Mouse (Mus musculus): ENCODE measurements around the gene Lyz1. TPM values are rescaled to one million over a fixed set of nuclear protein-coding genes. Genes with fewer than 3 reads are reported as not detected.
"Not testable (repeated sequence)": the region's sequence is repeated elsewhere in the genome, so short reads cannot be mapped to it uniquely, and the experiment has no call there.

The Lyz1 gene
- polyA plus RNA-seq, 1 experiment from 2014 or later = not detected

DNA sequence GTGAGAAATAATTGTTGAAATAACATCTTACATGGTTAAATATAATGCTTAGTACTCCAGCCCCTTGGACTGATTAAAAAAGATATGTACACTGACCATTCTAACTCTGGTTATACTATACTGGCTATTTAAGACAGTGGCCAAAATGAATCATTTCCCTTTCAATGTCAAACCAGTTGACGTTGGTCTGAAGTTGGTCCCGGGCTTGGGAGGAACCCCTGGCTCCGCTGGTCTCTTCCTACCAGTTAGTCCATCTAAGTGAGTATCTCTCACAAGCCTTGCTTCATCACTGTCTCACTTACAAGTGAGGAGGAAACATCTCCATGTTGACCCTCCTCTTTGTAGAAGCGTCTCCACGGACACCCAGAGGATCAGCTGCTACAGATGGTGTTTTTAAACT, 11.7 kb upstream of the Lyz1 start:
- DNase-seq (ENCODE audit: low spot score) = no peak
- Histone ChIP-seq H3K27me3 (ENCODE audit: low read depth, poor library complexity, severe bottlenecking) (no peaks in the 10 kb centered on the region), H3K9me3 (replicated peaks) (no peaks in the 10 kb centered on the region), H3K4me3 (no peak overlapping the region), H3K27ac (replicated peaks) (no peak overlapping the region), H3K36me3 (no peaks in the 10 kb centered on the region), H3K4me1 (no peaks in the 10 kb centered on the region)
- WGBS = 86% methylated on average over 5 of the region's 5 CpGs

DNA sequence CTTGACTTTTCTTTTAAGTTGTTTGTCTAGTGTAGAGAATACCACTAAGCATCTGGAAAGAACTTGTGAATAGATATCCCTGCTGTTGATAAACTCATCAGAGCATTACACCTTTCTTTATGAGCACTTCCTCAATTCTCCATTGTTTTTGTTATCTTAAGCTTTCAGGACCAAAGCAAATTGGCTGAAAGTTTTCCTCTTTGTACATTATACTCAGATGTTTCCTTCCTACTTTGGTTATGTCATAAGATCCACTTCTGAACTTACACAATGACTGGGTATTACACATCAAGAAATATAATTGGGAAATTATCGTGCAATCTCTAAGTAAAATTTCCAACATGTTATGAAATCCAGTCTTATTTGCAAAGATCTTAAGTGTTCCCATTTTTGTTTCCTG, 9.0 kb upstream of the Lyz1 start:
- Histone ChIP-seq H3K4me3 (no peak overlapping the region), H3K27me3 (ENCODE audit: low read depth, poor library complexity, severe bottlenecking) (no peaks in the 10 kb centered on the region), H3K36me3 (no peaks in the 10 kb centered on the region), H3K9me3 (replicated peaks) (no peaks in the 10 kb centered on the region), H3K27ac (replicated peaks) (no peak overlapping the region), H3K4me1 (no peaks in the 10 kb centered on the region)
- no peak for DNase-seq (ENCODE audit: low spot score)
- WGBS = 93% methylated on average over 1 of the region's 1 CpGs

DNA sequence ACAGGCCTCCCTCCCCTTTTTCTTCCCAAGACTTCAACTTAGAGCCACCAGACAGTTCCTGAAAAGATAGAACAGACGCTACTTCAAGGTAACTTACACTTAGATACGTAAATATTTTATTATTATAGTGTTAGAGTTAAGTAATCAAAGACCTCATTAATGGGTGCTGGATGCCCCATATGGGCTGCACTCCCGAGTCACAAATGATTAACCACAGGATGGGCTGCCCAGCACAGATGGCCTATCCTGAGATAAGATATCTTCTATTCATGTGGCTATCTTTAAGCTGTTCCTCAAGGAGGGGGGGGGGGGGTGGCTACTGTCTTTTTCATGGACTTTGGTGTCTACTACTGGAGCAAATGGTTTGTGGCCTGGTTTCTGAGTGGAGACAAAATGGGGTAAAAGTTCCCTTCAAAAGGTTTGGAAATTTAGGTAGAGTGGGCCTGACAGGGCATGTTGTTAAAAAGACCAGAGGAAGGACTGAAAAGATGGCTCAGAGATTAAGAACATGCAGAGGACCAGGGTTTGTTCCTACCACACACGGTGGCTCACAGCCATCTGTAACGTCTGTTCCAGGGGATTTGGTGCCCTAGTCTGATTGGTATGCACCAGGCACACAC, 7.3 kb upstream of the Lyz1 start:
- WGBS = 85% methylated on average over 5 of the region's 5 CpGs
- no peak overlapping the region for H3K4me3 ChIP-seq
- H3K27ac ChIP-seq (replicated peaks) = no peak overlapping the region
- H3K9me3 ChIP-seq (replicated peaks) = no peaks in the 10 kb centered on the region
- no peak for DNase-seq (ENCODE audit: low spot score)
- H3K36me3 ChIP-seq = no peaks in the 10 kb centered on the region
- H3K4me1 ChIP-seq = no peaks in the 10 kb centered on the region
- no peaks in the 10 kb centered on the region for H3K27me3 ChIP-seq (ENCODE audit: low read depth, poor library complexity, severe bottlenecking)

DNA sequence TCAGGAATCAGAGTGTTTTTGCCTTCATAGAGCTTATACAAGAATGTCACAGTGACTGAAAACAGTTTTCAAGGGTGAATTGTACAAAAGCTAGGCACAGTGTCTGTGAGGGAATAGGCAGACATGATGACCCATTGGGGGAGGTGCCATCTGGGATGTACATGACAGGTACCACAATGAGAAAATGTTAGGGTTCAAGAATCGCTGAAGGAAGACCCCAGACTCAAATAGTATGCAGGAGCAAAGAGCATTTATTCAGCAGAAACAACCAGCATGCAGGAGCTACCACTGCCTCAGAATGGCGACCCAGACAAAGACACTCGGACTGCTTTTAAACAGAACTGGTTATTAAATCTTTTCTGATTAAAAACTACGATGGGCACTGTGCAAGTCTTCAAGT, 6.4 kb upstream of the Lyz1 start:
- 91% methylated on average over 4 of the region's 4 CpGs for WGBS
- no peaks in the 10 kb centered on the region for H3K9me3 ChIP-seq (replicated peaks)
- no peak for DNase-seq (ENCODE audit: low spot score)
- H3K4me3 ChIP-seq = no peak overlapping the region
- H3K27me3 ChIP-seq (ENCODE audit: low read depth, poor library complexity, severe bottlenecking) = no peaks in the 10 kb centered on the region
- H3K4me1 ChIP-seq = no peaks in the 10 kb centered on the region
- no peaks in the 10 kb centered on the region for H3K36me3 ChIP-seq
- no peak overlapping the region for H3K27ac ChIP-seq (replicated peaks)

DNA sequence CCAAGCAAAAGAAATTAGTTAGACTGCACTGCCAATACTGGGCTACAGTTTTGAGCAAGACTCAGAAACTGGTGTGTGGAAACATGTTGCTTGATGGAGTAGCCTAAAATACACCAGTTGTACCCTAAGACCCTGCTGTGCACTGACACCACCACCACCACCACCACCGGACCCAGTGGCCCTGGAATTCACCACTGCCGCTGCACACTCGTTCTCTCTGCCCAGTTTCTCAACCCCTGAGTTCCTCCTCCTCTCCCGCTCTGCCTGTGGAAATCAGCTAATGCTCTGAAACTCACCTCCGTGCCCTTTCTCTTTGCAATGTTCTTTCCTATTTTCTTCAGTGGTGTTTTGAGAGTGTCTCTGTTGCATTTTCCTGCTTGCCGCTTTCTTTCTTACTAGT, 5.7 kb upstream of the Lyz1 start:
- Histone ChIP-seq H3K36me3 (no peaks in the 10 kb centered on the region), H3K4me3 (no peak overlapping the region), H3K27ac (replicated peaks) (no peak overlapping the region), H3K4me1 (no peaks in the 10 kb centered on the region), H3K9me3 (replicated peaks) (no peaks in the 10 kb centered on the region), H3K27me3 (ENCODE audit: low read depth, poor library complexity, severe bottlenecking) (no peaks in the 10 kb centered on the region)
- WGBS = 87% methylated on average over 6 of the region's 6 CpGs
- no peak for DNase-seq (ENCODE audit: low spot score)

DNA sequence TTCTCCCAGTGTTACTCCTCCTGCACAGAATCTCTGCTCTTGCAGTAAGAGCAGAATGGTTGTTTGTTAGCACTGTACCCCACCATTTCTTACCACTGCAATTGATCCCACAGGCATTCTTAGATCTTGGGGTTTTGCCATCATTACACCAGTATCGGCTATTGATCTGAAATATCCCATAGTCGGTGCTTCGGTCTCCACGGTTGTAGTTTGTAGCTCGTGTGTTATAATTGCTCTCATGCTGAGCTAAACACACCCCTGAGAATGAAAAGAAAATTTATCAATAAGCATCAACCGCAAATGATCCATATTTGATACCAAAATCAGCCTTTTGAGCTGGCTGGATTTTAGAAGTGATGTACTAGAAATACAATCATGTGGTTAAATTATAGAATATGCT, 1.7 kb downstream of the Lyz1 start:
- not testable (repeated sequence) for DNase-seq (ENCODE audit: low spot score); H3K4me1 ChIP-seq; H3K27ac ChIP-seq (replicated peaks); H3K36me3 ChIP-seq; H3K9me3 ChIP-seq (replicated peaks); H3K27me3 ChIP-seq (ENCODE audit: low read depth, poor library complexity, severe bottlenecking); H3K4me3 ChIP-seq
- WGBS = 92% methylated on average over 6 of the region's 6 CpGs

DNA sequence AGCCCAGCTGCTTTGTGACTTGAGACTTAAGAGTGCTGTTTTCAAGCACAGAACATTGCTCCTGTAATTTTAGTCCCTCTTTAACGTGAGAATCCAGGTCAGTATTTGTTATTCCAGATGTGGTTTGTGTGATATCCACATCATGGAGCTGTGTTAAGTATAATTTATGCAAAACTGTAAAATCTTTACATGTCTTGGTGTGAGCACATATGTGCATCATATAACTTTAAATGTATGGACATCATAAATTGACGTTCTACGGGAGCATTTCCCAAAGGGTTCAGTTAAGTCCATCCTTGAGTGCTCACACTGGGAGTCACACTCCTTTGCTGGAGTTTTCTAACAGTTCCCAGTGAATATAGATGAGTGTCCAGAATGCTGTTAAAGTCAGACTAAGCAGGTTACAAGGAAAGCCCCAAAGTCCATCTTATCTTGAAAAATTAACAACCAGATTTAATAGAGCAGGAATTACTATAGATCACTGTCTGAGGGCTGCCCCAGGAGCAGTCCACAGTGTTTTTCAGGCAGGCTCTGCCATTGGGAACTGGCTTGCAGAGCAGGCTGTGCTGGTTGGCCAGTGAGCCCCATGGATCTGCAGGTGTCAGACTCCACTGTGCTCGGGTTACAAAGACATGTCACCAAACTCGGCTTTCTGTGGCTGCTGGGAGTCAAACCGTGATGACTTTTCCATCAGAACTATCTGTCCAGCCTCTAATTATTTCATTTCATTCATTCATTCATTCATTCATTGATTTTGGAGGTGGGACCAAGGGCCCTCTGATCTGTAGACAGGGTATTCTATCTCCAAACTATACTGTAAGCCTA, 2.4 kb downstream of the Lyz1 start:
- no peaks in the 10 kb centered on the region for H3K9me3 ChIP-seq (replicated peaks)
- H3K4me1 ChIP-seq = no peaks in the 10 kb centered on the region
- H3K36me3 ChIP-seq = no peaks in the 10 kb centered on the region
- WGBS = 54% methylated on average over 6 of the region's 6 CpGs
- no peak overlapping the region for H3K4me3 ChIP-seq
- H3K27me3 ChIP-seq (ENCODE audit: low read depth, poor library complexity, severe bottlenecking) = no peaks in the 10 kb centered on the region
- no peak for DNase-seq (ENCODE audit: low spot score)
- no peak overlapping the region for H3K27ac ChIP-seq (replicated peaks)

DNA sequence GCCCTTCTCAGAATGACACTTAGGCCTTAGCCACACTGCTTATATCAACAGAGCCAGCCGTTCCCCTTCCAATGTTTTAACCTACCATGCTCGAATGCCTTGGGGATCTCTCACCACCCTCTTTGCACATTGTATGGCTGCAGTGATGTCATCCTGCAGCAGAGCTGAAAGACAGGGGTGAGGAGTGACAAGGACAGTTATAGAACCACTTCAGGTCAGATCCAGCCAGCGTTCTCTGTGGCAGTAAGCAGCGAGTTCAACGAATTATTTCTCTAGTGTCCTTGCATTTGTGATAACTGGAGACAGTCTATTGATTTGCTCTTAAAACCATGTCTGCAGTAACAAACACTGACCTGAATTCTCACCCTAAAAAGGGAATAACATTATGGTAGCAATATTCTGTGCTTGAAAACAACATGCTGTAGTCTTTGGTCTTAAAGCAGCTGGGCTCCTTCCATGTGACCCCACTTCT, 3.6 kb downstream of the Lyz1 start:
- 84% methylated on average over 5 of the region's 5 CpGs for WGBS
- not testable (repeated sequence) for DNase-seq (ENCODE audit: low spot score); H3K9me3 ChIP-seq (replicated peaks); H3K27ac ChIP-seq (replicated peaks); H3K4me3 ChIP-seq; H3K27me3 ChIP-seq (ENCODE audit: low read depth, poor library complexity, severe bottlenecking); H3K4me1 ChIP-seq; H3K36me3 ChIP-seq

DNA sequence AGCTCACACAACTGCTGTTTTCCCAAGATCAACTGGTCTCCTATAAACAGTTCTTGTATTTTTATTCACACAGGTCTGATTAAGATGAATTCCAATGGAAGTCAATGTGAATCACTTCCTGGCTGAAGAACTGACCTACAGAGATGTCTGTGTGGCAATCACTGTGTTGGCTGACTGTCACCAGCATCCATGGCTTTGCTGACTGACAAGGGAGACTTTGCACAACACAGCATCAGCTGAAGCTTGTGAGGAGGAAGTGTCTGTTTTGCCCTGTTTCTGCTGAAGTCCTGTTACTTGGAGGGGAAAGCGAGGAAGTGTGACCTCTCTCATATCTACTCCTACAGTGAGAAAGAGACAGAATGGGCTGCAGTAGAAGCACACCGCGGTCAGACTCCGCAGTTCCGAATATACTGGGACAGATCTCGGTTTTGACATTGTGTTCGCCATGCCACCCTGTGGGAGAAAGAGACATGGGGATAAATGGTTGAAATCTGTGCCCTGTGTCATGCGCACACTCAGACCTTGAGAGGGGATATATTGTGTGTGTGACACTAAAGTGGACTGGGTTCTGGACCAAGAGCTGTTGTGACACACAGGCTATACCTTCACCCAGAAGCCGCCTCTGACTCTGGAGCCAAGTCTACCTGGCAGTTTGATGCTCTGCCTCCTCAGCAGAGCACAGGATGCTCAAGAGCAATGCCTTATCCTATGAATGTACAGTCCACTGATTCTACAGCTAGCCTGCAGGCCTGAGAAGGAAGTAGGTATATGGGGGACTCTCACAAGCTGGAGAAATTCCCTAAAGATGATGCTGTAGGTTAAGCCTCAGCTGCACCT, 4.3 kb downstream of the Lyz1 start:
- Histone ChIP-seq H3K4me1 (no peaks in the 10 kb centered on the region), H3K27me3 (ENCODE audit: low read depth, poor library complexity, severe bottlenecking) (no peaks in the 10 kb centered on the region), H3K36me3 (no peaks in the 10 kb centered on the region), H3K9me3 (replicated peaks) (no peaks in the 10 kb centered on the region), H3K27ac (replicated peaks) (no peak overlapping the region), H3K4me3 (no peak overlapping the region)
- 93% methylated on average over 9 of the region's 9 CpGs for WGBS
- DNase-seq (ENCODE audit: low spot score) = no peak

DNA sequence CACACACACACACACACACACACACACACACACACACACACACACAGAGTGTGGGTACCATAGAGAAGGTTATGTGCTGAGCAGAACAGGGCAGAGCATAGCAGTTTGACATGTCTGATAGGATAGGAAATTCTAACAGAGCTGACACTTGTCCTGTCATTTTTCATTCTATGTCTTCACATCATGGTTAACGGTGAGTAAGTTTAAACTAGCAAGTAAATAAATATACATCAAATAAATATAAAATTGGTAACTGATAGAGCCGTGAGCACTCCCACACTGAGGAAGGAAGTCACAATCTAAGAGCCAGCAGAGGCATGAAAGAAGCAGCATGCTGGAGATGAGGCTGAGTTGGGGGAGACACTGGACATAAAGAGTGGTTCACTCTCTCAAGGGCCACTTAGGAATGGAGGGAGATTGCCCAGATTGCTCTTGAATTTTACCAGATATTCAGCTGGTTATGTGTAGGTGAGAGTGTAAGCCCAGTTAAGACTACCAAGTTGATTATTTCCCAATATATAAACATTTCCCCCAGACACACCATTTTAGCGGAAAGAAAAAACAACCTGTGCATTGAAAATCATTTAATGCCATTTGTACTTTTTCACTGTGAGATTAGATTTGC, 5.3 kb downstream of the Lyz1 start:
- 87% methylated on average over 3 of the region's 3 CpGs for WGBS
- Histone ChIP-seq H3K9me3 (replicated peaks) (no peaks in the 10 kb centered on the region), H3K4me1 (no peaks in the 10 kb centered on the region)

DNA sequence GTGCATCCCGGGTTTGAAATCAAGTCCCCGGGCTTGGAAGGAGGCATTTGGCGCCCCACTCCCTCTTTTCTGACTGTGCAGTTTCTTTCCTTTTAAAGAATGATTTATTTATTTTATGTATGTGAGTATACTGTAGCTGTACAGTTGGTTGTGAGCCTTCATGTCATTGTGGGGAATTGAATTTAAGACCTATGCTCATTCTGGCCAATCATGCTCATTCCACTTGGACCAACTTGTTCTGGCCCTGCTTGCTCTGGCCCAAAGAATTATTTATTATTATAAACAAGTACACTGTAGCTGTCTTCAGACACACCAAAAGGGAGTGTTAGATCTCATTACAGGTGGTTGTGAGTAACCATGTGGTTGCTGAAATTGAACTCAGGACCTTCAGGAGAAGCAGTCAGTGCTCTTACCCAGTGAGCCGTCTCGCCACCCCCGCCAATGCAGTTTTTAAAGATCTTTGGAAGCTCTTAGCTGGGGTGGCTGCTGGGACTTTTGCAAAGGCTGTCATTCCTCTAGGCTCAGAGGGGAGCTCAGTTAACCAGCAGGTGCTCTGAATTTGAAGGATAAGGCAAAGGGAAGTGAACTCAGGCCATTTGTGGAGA, 6.2 kb downstream of the Lyz1 start:
- no peaks in the 10 kb centered on the region for H3K27me3 ChIP-seq (ENCODE audit: low read depth, poor library complexity, severe bottlenecking)
- H3K9me3 ChIP-seq (replicated peaks) = no peaks in the 10 kb centered on the region
- H3K4me3 ChIP-seq = no peak overlapping the region
- H3K27ac ChIP-seq (replicated peaks) = no peak overlapping the region
- 93% methylated on average over 6 of the region's 6 CpGs for WGBS
- H3K36me3 ChIP-seq = no peaks in the 10 kb centered on the region
- no peaks in the 10 kb centered on the region for H3K4me1 ChIP-seq
- DNase-seq (ENCODE audit: low spot score) = no peak

More for the DNA sequence above, 5.3 kb downstream of the Lyz1 start:
- no peak overlapping the region for H3K4me3 ChIP-seq
- no peaks in the 10 kb centered on the region for H3K36me3 ChIP-seq
- H3K27ac ChIP-seq (replicated peaks) = no peak overlapping the region
- H3K27me3 ChIP-seq (ENCODE audit: low read depth, poor library complexity, severe bottlenecking) = no peaks in the 10 kb centered on the region
- no peak for DNase-seq (ENCODE audit: low spot score)

DNA sequence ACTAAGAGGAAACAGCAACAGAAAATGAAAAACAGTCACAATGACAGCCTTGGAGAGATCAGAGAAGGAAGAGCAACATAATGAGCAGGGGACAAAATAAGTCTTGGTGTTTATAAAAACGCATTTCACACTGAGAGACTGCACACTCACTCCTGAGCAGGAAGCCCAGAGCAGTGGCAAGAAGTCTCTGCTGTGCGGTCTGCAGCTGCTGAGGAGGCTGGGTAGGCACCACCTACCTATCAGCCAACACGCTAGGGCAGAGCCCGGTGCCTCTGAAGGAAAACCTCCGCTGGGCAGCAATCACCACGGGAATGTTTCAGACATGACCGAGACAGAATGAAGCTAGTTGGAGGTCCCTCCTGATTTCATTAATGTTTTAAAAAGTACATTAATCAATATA, 7.1 kb downstream of the Lyz1 start:
- not testable (repeated sequence) for H3K4me1 ChIP-seq; H3K36me3 ChIP-seq; H3K9me3 ChIP-seq (replicated peaks); DNase-seq (ENCODE audit: low spot score); H3K27me3 ChIP-seq (ENCODE audit: low read depth, poor library complexity, severe bottlenecking); H3K27ac ChIP-seq (replicated peaks); H3K4me3 ChIP-seq
- 90% methylated on average over 4 of the region's 7 CpGs for WGBS

Measured in midbrain, embryonic 10.5 days (tissue).